Mouse (Mus musculus): ENCODE results near the gene Tsks.

The Tsks gene

GRCm38 (mm10) chr7:45005321-45005992 is 62.5 kb downstream of the Tsks start:
- DNase-seq (ENCODE audit: extremely low spot score, low read depth, low spot score), result no peak

DNA sequence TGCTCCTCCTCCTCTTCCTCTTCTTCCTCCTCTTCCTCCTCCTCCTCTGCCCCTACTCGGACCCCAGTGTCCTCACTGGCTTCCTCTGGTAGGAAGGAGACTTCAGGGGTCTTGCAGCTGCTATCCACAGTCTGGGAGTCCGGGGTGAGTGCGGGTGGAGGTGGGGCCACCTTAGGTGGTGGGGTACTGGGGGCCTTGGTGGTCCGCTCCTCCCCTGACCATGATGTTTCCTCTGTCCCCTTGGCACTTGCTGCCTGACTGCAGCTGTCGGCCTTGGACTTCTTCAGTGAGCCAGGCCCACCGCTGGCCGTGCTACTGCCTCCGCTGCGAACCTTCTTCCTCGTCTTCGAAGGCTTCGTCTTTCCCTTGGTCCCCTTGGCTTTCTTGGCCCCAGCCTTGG is 63.5 kb downstream of the Tsks start:
- no peak for DNase-seq (ENCODE audit: extremely low spot score, low read depth, low spot score)

- no peak for DNase-seq (ENCODE audit: extremely low spot score, low read depth, low spot score)
These were observed 64.1 kb downstream of the Tsks start for GRCm38 (mm10) chr7:45007141-45007540.
